Mouse (Mus musculus): Measurements from ENCODE around the gene Nupr1. TPM values are rescaled to one million over a fixed set of nuclear protein-coding genes. Genes with fewer than 3 reads are reported as not detected.

Nupr1 gene
- polyA plus RNA-seq, 1 experiment: 37.6 TPM

- TF ChIP-seq POLR2A (IDR thresholded peaks at IDR 0.05; ENCODE audit: borderline replicate concordance, control insufficient read depth, low read depth, low read length) (no peak), CTCF (IDR thresholded peaks at IDR 0.05; ENCODE audit: control insufficient read depth, insufficient read depth, low read length) (peak; percentile 60)
- 17% methylated on average over 4 of the region's 4 CpGs for WGBS
- Histone ChIP-seq H3K4me1 (ENCODE audit: control insufficient read depth, insufficient read depth, low read length) (no peaks in the 10 kb centered on the region), H3K27ac (ENCODE audit: control insufficient read depth, insufficient read depth, low read depth, low read length, poor library complexity) (no peak overlapping the region), H3K4me3 (replicated peaks; ENCODE audit: control insufficient read depth, low read depth, low read length) (no peak overlapping the region)
These were observed 6.3 kb upstream of the Nupr1 start for GRCm38 (mm10) chr7:126636733-126637520.

- Histone ChIP-seq H3K4me3 (replicated peaks; ENCODE audit: control insufficient read depth, low read depth, low read length) (no peak overlapping the region), H3K27ac (ENCODE audit: control insufficient read depth, insufficient read depth, low read depth, low read length, poor library complexity) (no peak overlapping the region), H3K4me1 (ENCODE audit: control insufficient read depth, insufficient read depth, low read length) (no peaks in the 10 kb centered on the region)
- TF ChIP-seq POLR2A (IDR thresholded peaks at IDR 0.05; ENCODE audit: borderline replicate concordance, control insufficient read depth, low read depth, low read length) (no peak), CTCF (IDR thresholded peaks at IDR 0.05; ENCODE audit: control insufficient read depth, insufficient read depth, low read length) (no peak)
These were observed 4.7 kb upstream of the Nupr1 start for GRCm38 (mm10) chr7:126635375-126635774.

- H3K27ac ChIP-seq (ENCODE audit: control insufficient read depth, insufficient read depth, low read depth, low read length, poor library complexity): no peak overlapping the region
- WGBS: 27% methylated on average over 2 of the region's 2 CpGs
- H3K4me1 ChIP-seq (ENCODE audit: control insufficient read depth, insufficient read depth, low read length): no peaks in the 10 kb centered on the region; the same call in 1 of the 2 replicates
- no peak for TF ChIP-seq POLR2A (IDR thresholded peaks at IDR 0.05; ENCODE audit: borderline replicate concordance, control insufficient read depth, low read depth, low read length)
- TF ChIP-seq CTCF (IDR thresholded peaks at IDR 0.05; ENCODE audit: control insufficient read depth, insufficient read depth, low read length): no peak
- no peak overlapping the region for H3K4me3 ChIP-seq (replicated peaks; ENCODE audit: control insufficient read depth, low read depth, low read length)
These were observed 1.8 kb upstream of the Nupr1 start for GRCm38 (mm10) chr7:126632478-126632877.

- H3K4me1 ChIP-seq (ENCODE audit: control insufficient read depth, insufficient read depth, low read length): no peaks in the 10 kb centered on the region; the same call in 1 of the 2 replicates
- H3K4me3 ChIP-seq (replicated peaks; ENCODE audit: control insufficient read depth, low read depth, low read length): no peak overlapping the region
- TF ChIP-seq POLR2A (IDR thresholded peaks at IDR 0.05; ENCODE audit: borderline replicate concordance, control insufficient read depth, low read depth, low read length) (no peak), CTCF (IDR thresholded peaks at IDR 0.05; ENCODE audit: control insufficient read depth, insufficient read depth, low read length) (no peak)
- 14% methylated on average over 3 of the region's 3 CpGs for WGBS
- H3K27ac ChIP-seq (ENCODE audit: control insufficient read depth, insufficient read depth, low read depth, low read length, poor library complexity): no peak overlapping the region
These were observed 746 bp downstream of the Nupr1 start for GRCm38 (mm10) chr7:126629915-126630314.

- Histone ChIP-seq H3K4me3 (replicated peaks; ENCODE audit: control insufficient read depth, low read depth, low read length) (no peak overlapping the region), H3K4me1 (ENCODE audit: control insufficient read depth, insufficient read depth, low read length) (no peaks in the 10 kb centered on the region; the same call in 1 of the 2 replicates), H3K27ac (ENCODE audit: control insufficient read depth, insufficient read depth, low read depth, low read length, poor library complexity) (no peak overlapping the region)
- TF ChIP-seq CTCF (IDR thresholded peaks at IDR 0.05; ENCODE audit: control insufficient read depth, insufficient read depth, low read length) (no peak), POLR2A (IDR thresholded peaks at IDR 0.05; ENCODE audit: borderline replicate concordance, control insufficient read depth, low read depth, low read length) (no peak)
- 81% methylated on average over 6 of the region's 6 CpGs for WGBS
These were observed 2.5 kb downstream of the Nupr1 start for GRCm38 (mm10) chr7:126628111-126628510.

GRCm38 (mm10) chr7:126625807-126626600 is 4.7 kb downstream of the Nupr1 start:
- no peak overlapping the region for H3K4me3 ChIP-seq (replicated peaks; ENCODE audit: control insufficient read depth, low read depth, low read length)
- peak overlapping the region; percentile 52; the same call in 1 of the 2 replicates for H3K27ac ChIP-seq (ENCODE audit: control insufficient read depth, insufficient read depth, low read depth, low read length, poor library complexity)
- peaks cover 4% of the 10 kb centered on the region for H3K4me1 ChIP-seq (ENCODE audit: control insufficient read depth, insufficient read depth, low read length)
- TF ChIP-seq CTCF (IDR thresholded peaks at IDR 0.05; ENCODE audit: control insufficient read depth, insufficient read depth, low read length) (no peak), POLR2A (IDR thresholded peaks at IDR 0.05; ENCODE audit: borderline replicate concordance, control insufficient read depth, low read depth, low read length) (no peak)
- WGBS: 78% methylated on average over 3 of the region's 3 CpGs

- H3K4me3 ChIP-seq (replicated peaks; ENCODE audit: control insufficient read depth, low read depth, low read length): peak overlapping the region; percentile 51
- TF ChIP-seq POLR2A (IDR thresholded peaks at IDR 0.05; ENCODE audit: borderline replicate concordance, control insufficient read depth, low read depth, low read length): no peak
- WGBS: 20% methylated on average over 6 of the region's 6 CpGs
- peaks cover 4% of the 10 kb centered on the region for H3K4me1 ChIP-seq (ENCODE audit: control insufficient read depth, insufficient read depth, low read length)
- peak overlapping the region; percentile 52; the same call in 1 of the 2 replicates for H3K27ac ChIP-seq (ENCODE audit: control insufficient read depth, insufficient read depth, low read depth, low read length, poor library complexity)
These were observed 5.3 kb downstream of the Nupr1 start for GRCm38 (mm10) chr7:126625369-126625768.

GRCm38 (mm10) chr7:126624774-126625173 is 5.9 kb downstream of the Nupr1 start:
- peaks cover 4% of the 10 kb centered on the region for H3K4me1 ChIP-seq (ENCODE audit: control insufficient read depth, insufficient read depth, low read length)

More at GRCm38 (mm10) chr7:126624774-126625173, 5.9 kb downstream of the Nupr1 start:
- TF ChIP-seq POLR2A (IDR thresholded peaks at IDR 0.05; ENCODE audit: borderline replicate concordance, control insufficient read depth, low read depth, low read length) (no peak), CTCF (IDR thresholded peaks at IDR 0.05; ENCODE audit: control insufficient read depth, insufficient read depth, low read length) (no peak)
- Histone ChIP-seq H3K4me3 (replicated peaks; ENCODE audit: control insufficient read depth, low read depth, low read length) (peak overlapping the region; percentile 37), H3K27ac (ENCODE audit: control insufficient read depth, insufficient read depth, low read depth, low read length, poor library complexity) (no peak overlapping the region)
- 86% methylated on average over 16 of the region's 16 CpGs for WGBS

All from bone marrow, adult 2 months (tissue).